Mouse (Mus musculus): ENCODE data around the gene Olfr482.

DNA sequence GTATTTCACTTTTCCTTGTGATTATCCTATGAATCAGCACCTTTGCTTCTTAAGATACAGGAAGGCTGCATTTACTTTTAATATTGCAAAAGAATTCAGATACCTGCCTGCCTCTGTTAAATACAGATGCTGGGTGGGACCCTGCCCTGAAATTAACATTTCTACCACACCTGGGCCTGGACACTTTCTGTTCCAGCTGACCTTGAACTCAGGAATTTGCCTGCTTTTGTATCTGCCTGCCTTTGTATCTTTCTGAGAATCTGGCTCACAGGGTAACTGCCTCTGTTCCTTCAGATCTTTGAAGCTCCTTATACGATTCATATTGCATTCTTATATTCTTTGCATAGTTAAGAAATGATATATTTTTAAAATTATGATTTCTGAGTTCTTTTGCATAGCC is 24.0 kb upstream of the Olfr482 start:
- no peak for TF ChIP-seq EP300 (IDR thresholded peaks at IDR 0.05; ENCODE audit: insufficient read depth, low read depth, low read length)
- TF ChIP-seq CTCF (IDR thresholded peaks at IDR 0.05; ENCODE audit: low read depth, low read length): no peak

Measured in ES-Bruce4 (cell line).